Comparison of ENCODE assay signal across 23 mouse cellular contexts in genomic region chr3:75824458-75824857, GRCm38 (mm10).
"Had no signal": no experiment of that assay in that cellular context is flagged by ENCODE, and none has a peak within 500 bp of the region (broad histone marks: within the 10 kb centered on the region; RNA-seq: fewer than 3 reads in every experiment).

No protein-coding gene starts in this region.

- H3K27ac ChIP-seq: kidney, postnatal 0 days; limb, embryonic 10.5 days; limb, embryonic 13.5 days; liver, embryonic 12.5 days; liver, embryonic 15.5 days; midbrain, embryonic 12.5 days; midbrain, embryonic 15.5 days; neural tube, embryonic 12.5 days; neural tube, embryonic 15.5 days; stomach, postnatal 0 days had no signal

- H3K4me1 ChIP-seq: limb, embryonic 10.5 days; limb, embryonic 13.5 days; liver, embryonic 12.5 days; liver, embryonic 15.5 days; midbrain, embryonic 12.5 days; midbrain, embryonic 15.5 days; neural tube, embryonic 12.5 days; neural tube, embryonic 15.5 days had no signal

- H3K4me2 ChIP-seq: limb, embryonic 13.5 days; liver, embryonic 12.5 days; liver, embryonic 15.5 days; midbrain, embryonic 12.5 days; midbrain, embryonic 15.5 days; neural tube, embryonic 12.5 days; neural tube, embryonic 15.5 days had no signal

- H3K4me3 ChIP-seq: limb, embryonic 10.5 days; limb, embryonic 13.5 days; liver, embryonic 12.5 days; liver, embryonic 15.5 days; midbrain, embryonic 12.5 days; midbrain, embryonic 15.5 days; neural tube, embryonic 12.5 days; neural tube, embryonic 15.5 days had no signal

- H3K9me3 ChIP-seq: limb, embryonic 10.5 days; limb, embryonic 13.5 days; liver, embryonic 12.5 days; liver, embryonic 15.5 days; midbrain, embryonic 12.5 days; midbrain, embryonic 15.5 days; neural tube, embryonic 12.5 days; neural tube, embryonic 15.5 days had no signal

- DNase-seq: kidney, adult 18-20 months; kidney, adult 9 months; kidney, postnatal 25 days; liver; lung, adult 18-20 months; lung, postnatal 10 days; right cerebral cortex, adult 18-20 months; right cerebral cortex, postnatal 14 days; right cerebral cortex, postnatal 4 days; thymus, adult 2 months; thymus, postnatal 14 days; thymus, postnatal 4 days had no signal

- ATAC-seq: intestine, embryonic 16.5 days; liver, embryonic 12.5 days; midbrain, embryonic 15.5 days had no signal

- H3K27me3 ChIP-seq: limb, embryonic 13.5 days; liver, embryonic 12.5 days; liver, embryonic 15.5 days; midbrain, embryonic 12.5 days; midbrain, embryonic 15.5 days; neural tube, embryonic 12.5 days; neural tube, embryonic 15.5 days had no signal

- H3K36me3 ChIP-seq: limb, embryonic 10.5 days; limb, embryonic 13.5 days; liver, embryonic 12.5 days; liver, embryonic 15.5 days; midbrain, embryonic 12.5 days; midbrain, embryonic 15.5 days; neural tube, embryonic 12.5 days; neural tube, embryonic 15.5 days had no signal

- H3K9ac ChIP-seq: limb, embryonic 13.5 days; liver, embryonic 12.5 days; liver, embryonic 15.5 days; midbrain, embryonic 12.5 days; midbrain, embryonic 15.5 days; neural tube, embryonic 12.5 days; neural tube, embryonic 15.5 days had no signal
